Mouse (Mus musculus): ENCODE measurements around the gene Iqcf3. TPM values are rescaled to one million over a fixed set of nuclear protein-coding genes. Genes with fewer than 3 reads are reported as not detected.
"Not testable (repeated sequence)": the region's sequence is repeated elsewhere in the genome, so short reads cannot be mapped to it uniquely, and the experiment has no call there.

The Iqcf3 gene
- not detected in 2 replicates for polyA plus RNA-seq (2016; fragmentation: Nextera tagmentation; extraction: Ambion mirVana)

DNA sequence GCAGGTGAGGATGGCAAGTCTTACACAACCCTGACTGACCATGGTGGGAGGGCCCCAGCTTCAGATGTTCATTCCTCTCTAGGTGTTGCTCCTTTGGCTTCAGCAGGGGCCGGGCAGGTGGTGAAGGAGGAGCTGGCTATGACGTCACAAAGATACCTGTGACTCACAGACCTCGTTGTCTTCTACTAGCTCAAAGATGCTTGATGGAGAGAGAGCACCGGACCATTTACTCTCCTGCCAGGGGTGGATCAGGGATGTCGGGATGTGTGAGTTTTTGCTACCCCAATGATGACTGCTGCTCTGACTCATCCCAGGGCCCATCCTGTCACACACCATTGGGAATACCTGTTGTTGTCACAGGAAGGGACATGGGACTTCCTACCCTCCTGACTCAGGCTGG lies at the start of gene Iqcf3:
Gene Iqcf3 (minus strand): TSS at position 101 of the 400 bp plus-strand sequence.
- Histone ChIP-seq H3K36me3 (no peaks in the 10 kb centered on the region), H3K27ac (no peak within 1 kb of the TSS), H3K4me3 (no peak within 1 kb of the TSS), H3K27me3 (no peaks in the 10 kb centered on the region), H3K9ac (no peak within 1 kb of the TSS), H3K9me3 (no peaks in the 10 kb centered on the region), H3K4me1 (no peaks in the 10 kb centered on the region), H3K4me2 (replicated peaks) (no peak within 1 kb of the TSS)
- WGBS: 86% methylated on average over 5 of the region's 5 CpGs
- no peak for ATAC-seq (ENCODE audit: insufficient number of reproducible peaks, insufficient read depth, low FRiP score, low TSS enrichment)

DNA sequence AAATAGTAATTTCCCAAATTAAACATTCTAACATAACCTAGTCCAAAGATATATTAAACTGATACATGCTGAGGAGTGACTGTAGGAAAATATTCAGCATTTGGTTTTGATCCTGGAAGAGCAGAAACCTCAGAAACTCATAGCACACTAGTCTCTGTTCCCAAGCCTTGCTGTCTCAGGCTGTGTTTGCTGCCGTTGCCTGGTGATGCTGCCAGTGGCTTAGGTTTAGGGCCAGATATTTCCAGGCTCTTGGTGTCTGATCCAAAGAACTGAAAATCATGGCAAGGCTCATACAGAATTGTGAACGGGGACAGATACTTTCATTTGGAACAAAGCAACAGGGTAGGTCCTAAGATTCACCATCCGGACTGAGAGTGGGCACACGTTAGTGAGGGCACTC lies 49.3 kb upstream of the Iqcf3 start:
- Histone ChIP-seq H3K36me3 (no peaks in the 10 kb centered on the region), H3K9me3 (no peaks in the 10 kb centered on the region), H3K4me3 (no peak overlapping the region), H3K9ac (no peak overlapping the region), H3K4me2 (replicated peaks) (no peak overlapping the region), H3K27me3 (0 out of 2 replicates have a peak, but pooled peaks cover 3% of the 10 kb centered on the region), H3K4me1 (no peaks in the 10 kb centered on the region), H3K27ac (no peak overlapping the region)
- 83% methylated on average over 4 of the region's 4 CpGs for WGBS
- no peak for ATAC-seq (ENCODE audit: insufficient number of reproducible peaks, insufficient read depth, low FRiP score, low TSS enrichment)

DNA sequence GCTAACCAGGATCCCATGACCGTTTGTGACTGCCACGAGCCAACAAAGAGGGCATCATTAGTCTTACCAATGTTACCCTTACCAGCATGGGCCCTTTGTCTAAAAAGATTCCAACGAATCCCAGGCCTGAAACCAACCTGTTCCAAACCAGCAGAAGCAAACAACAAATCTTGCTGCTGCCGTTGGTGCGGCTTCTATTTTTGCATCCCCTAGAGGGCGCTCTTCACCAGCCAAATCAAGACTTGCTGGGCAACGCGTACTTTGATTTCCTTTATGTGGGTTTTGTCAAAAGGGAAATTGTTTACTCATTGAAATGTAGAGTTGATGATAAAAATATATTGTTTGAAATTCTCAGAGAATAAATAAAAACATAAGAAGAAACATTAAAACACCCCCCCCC lies 39.1 kb upstream of the Iqcf3 start:
- ATAC-seq (ENCODE audit: insufficient number of reproducible peaks, insufficient read depth, low FRiP score, low TSS enrichment): no peak
- Histone ChIP-seq H3K9me3 (no peaks in the 10 kb centered on the region), H3K4me1 (0 out of 2 replicates have a peak, but pooled peaks cover 3% of the 10 kb centered on the region), H3K4me3 (no peak overlapping the region), H3K9ac (no peak overlapping the region), H3K27ac (no peak overlapping the region), H3K27me3 (0 out of 2 replicates have a peak, but pooled peaks cover 4% of the 10 kb centered on the region), H3K36me3 (no peaks in the 10 kb centered on the region), H3K4me2 (replicated peaks) (no peak overlapping the region)
- 30% methylated on average over 8 of the region's 8 CpGs for WGBS

DNA sequence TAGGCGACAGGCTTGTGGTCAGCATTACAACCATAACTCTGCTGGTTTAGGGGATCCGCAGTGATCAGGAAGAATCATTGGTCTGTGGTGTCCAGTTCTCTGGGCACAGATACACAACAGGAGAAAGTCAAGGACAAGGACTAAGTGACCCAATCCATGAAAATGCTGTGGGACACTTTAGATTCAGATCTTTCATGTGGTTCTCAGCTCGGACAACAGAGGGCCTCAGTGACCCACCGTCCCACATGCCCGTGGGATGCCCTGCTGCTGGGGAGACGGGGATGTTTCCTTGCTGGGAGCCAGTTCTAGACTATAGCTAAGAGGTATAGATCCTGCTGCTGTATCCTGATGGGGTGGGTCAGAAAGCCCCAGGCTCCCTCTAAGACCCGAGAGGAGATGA lies 37.0 kb upstream of the Iqcf3 start:
- 44% methylated on average over 7 of the region's 7 CpGs for WGBS
- Histone ChIP-seq H3K27me3 (0 out of 2 replicates have a peak, but pooled peaks cover 4% of the 10 kb centered on the region), H3K36me3 (no peaks in the 10 kb centered on the region), H3K9me3 (no peaks in the 10 kb centered on the region), H3K4me1 (0 out of 2 replicates have a peak, but pooled peaks cover 4% of the 10 kb centered on the region), H3K4me3 (no peak overlapping the region), H3K4me2 (replicated peaks) (no peak overlapping the region), H3K27ac (no peak overlapping the region), H3K9ac (no peak overlapping the region)
- no peak for ATAC-seq (ENCODE audit: insufficient number of reproducible peaks, insufficient read depth, low FRiP score, low TSS enrichment)

DNA sequence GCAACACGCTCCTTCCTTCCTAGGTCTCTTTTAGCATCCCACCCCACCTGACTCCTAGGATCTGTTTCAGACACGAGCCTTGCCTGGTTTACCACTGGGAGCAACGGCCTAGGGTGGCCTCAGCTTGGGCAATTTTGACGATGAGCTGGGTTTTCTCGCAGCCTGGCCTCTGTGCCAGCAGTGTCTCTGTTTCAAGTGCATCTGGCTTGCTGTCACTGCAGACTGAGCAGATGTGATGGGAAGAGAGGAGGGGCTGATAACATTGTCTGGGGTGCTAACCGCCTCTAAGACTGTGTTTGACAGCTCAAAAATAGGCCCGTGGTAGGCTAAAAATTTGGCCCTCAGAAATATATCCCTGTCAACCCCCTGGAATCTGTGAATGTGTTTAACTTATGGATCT lies 34.4 kb upstream of the Iqcf3 start:
- ATAC-seq (ENCODE audit: insufficient number of reproducible peaks, insufficient read depth, low FRiP score, low TSS enrichment): no peak
- no peak overlapping the region for H3K4me3 ChIP-seq

DNA sequence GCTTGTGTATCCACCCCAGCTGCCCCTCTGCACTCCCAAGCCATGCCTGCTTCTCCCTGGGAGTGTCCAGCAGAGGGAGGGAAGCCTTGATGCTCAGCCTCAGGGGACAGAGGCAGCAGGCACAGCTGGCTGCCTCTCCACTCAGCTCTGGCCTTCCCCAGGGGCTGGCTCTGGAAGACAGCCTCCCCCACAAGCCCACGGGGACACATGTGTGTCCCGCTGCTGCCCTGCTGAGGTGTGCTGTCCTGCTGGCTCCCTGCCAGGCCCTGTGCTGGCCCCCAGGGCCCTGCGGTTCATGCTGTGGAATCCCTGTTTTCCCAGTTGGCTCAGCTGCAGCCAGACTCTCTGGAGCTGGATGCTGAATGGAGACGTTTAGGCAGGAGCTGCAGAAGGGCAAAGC lies 34.0 kb upstream of the Iqcf3 start:
- ATAC-seq (ENCODE audit: insufficient number of reproducible peaks, insufficient read depth, low FRiP score, low TSS enrichment): peak; percentile 28; the same call in 1 of the 2 replicates
- not testable (repeated sequence) for H3K27me3 ChIP-seq; H3K4me2 ChIP-seq (replicated peaks); H3K27ac ChIP-seq; H3K9me3 ChIP-seq; H3K9ac ChIP-seq; H3K4me3 ChIP-seq; H3K4me1 ChIP-seq; H3K36me3 ChIP-seq
- 22% methylated on average over 4 of the region's 4 CpGs for WGBS

More for the DNA sequence above, 34.4 kb upstream of the Iqcf3 start:
- 64% methylated on average over 7 of the region's 7 CpGs for WGBS
- Histone ChIP-seq H3K27ac (no peak overlapping the region), H3K27me3 (0 out of 2 replicates have a peak, but pooled peaks cover 4% of the 10 kb centered on the region), H3K9ac (no peak overlapping the region), H3K4me1 (0 out of 2 replicates have a peak, but pooled peaks cover 4% of the 10 kb centered on the region), H3K9me3 (no peaks in the 10 kb centered on the region), H3K36me3 (no peaks in the 10 kb centered on the region), H3K4me2 (replicated peaks) (no peak overlapping the region)

DNA sequence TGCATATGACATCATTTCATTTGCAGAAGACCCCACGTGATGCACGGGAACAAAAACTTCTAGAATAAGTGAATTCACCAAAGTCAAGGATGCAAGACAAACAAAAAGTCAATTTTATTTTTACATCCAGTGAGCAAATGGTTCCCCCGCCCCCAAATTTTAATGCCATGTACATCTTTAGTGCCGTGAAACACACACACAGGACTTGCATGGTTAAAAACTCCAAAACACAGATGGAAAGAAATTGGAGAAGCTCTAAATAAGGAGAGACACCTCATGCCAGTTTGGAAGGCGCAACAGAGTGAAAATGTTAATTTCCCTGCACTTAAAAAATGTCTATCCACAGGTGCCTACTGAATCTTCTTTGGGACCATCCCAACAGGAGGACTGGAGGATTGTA lies 30.7 kb upstream of the Iqcf3 start:
- Histone ChIP-seq H3K9ac (no peak overlapping the region), H3K36me3 (no peaks in the 10 kb centered on the region), H3K4me1 (0 out of 2 replicates have a peak, but pooled peaks cover 4% of the 10 kb centered on the region), H3K27ac (no peak overlapping the region), H3K9me3 (no peaks in the 10 kb centered on the region), H3K4me2 (replicated peaks) (no peak overlapping the region), H3K4me3 (no peak overlapping the region), H3K27me3 (no peaks in the 10 kb centered on the region)
- no peak for ATAC-seq (ENCODE audit: insufficient number of reproducible peaks, insufficient read depth, low FRiP score, low TSS enrichment)
- 89% methylated on average over 5 of the region's 5 CpGs for WGBS

DNA sequence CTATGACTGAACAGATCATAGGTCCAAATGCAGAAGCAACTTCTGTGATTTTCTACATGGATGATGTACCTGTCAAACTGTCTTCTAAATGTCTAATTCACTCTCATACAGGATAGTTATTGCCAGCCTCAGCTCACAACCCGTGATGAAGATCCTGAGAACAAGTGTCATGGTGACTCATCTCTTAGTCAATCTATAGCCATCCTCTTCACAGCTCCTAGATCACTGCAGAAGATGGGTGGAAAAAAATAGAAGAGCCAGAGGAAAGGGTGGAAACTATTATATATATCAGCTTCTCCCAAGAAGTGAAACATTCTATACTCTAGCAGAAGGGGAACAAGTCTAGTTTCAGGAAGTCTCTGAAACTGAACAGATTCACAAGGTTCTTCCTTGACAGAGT lies 21.1 kb upstream of the Iqcf3 start:
- Histone ChIP-seq H3K4me1 (no peaks in the 10 kb centered on the region), H3K36me3 (no peaks in the 10 kb centered on the region), H3K4me2 (replicated peaks) (no peak overlapping the region), H3K27me3 (no peaks in the 10 kb centered on the region), H3K27ac (no peak overlapping the region), H3K4me3 (no peak overlapping the region), H3K9ac (no peak overlapping the region), H3K9me3 (no peaks in the 10 kb centered on the region)
- ATAC-seq (ENCODE audit: insufficient number of reproducible peaks, insufficient read depth, low FRiP score, low TSS enrichment): no peak
- 63% methylated on average over 1 of the region's 1 CpGs for WGBS

DNA sequence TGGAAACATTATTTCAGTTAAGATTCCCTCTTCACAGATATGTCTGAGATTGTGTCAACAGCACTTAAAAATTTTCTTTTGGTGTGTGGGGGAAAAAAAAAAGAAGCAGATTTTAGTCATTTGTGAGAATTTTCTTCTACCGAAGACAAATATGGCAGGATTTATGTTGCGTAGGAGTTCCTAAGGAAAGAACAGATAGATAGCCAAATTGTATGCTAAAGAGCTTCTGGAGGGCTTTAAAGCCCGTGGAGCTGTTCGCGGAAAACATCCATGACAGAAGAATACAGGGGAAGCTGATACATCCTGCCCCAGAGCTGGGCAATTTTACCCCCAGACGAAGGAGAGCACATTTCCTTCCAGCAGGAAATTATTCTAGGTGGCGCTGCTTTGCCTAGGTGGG lies 18.6 kb upstream of the Iqcf3 start:
- no peaks in the 10 kb centered on the region for H3K9me3 ChIP-seq
- H3K4me2 ChIP-seq (replicated peaks): no peak overlapping the region
- no peaks in the 10 kb centered on the region for H3K27me3 ChIP-seq
- no peaks in the 10 kb centered on the region for H3K4me1 ChIP-seq
- H3K36me3 ChIP-seq: no peaks in the 10 kb centered on the region
- H3K9ac ChIP-seq: no peak overlapping the region
- no peak overlapping the region for H3K27ac ChIP-seq
- H3K4me3 ChIP-seq: no peak overlapping the region
- no peak for ATAC-seq (ENCODE audit: insufficient number of reproducible peaks, insufficient read depth, low FRiP score, low TSS enrichment)
- WGBS: 77% methylated on average over 7 of the region's 7 CpGs

DNA sequence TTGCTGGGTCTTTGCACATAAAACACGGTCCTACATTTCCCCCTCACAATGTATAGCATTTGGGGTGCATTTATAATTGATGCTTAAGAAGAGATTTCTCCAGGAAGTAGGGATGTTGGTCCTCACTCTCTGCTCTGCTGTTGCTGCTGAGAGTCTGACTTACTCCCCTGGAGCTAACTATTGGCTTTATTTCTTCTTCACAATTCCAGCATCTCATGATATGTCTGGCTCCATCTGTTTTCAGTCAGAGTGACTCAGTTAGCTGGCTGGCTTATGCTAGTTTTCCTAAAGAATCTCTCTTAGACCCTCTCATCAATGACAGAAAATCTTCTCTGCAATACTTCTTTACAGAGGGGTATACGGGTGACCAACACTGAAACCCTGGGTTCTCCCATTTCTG lies 14.7 kb upstream of the Iqcf3 start:
- Histone ChIP-seq H3K4me2 (replicated peaks) (no peak overlapping the region), H3K9ac (no peak overlapping the region), H3K27me3 (no peaks in the 10 kb centered on the region), H3K36me3 (no peaks in the 10 kb centered on the region), H3K27ac (no peak overlapping the region), H3K4me3 (no peak overlapping the region), H3K4me1 (no peaks in the 10 kb centered on the region), H3K9me3 (no peaks in the 10 kb centered on the region)
- WGBS: 84% methylated on average over 2 of the region's 2 CpGs
- ATAC-seq (ENCODE audit: insufficient number of reproducible peaks, insufficient read depth, low FRiP score, low TSS enrichment): no peak

DNA sequence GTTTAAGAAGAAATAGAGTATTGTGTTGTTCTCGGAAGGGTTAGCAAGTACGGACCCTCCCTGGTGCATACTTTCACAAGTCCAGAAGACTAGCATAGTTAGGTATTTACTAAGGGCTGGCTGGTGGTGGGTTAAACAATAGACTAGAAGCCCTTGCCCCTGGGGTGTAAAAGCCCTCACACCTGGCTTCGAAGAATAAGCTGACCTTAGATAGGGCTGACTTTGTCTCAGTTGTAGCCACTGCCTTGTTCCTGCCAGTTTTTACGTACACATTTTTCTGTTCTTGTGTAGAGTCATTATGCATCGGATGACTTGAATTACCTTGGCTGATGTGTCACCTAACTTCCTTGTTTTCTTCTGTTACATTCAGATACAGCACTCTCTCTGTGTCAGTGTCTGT lies 11.9 kb upstream of the Iqcf3 start:
- Histone ChIP-seq H3K27me3 (no peaks in the 10 kb centered on the region), H3K4me2 (replicated peaks) (no peak overlapping the region), H3K9ac (no peak overlapping the region), H3K9me3 (no peaks in the 10 kb centered on the region), H3K4me3 (no peak overlapping the region), H3K27ac (no peak overlapping the region), H3K36me3 (no peaks in the 10 kb centered on the region), H3K4me1 (no peaks in the 10 kb centered on the region)
- ATAC-seq (ENCODE audit: insufficient number of reproducible peaks, insufficient read depth, low FRiP score, low TSS enrichment): no peak
- 87% methylated on average over 5 of the region's 5 CpGs for WGBS

DNA sequence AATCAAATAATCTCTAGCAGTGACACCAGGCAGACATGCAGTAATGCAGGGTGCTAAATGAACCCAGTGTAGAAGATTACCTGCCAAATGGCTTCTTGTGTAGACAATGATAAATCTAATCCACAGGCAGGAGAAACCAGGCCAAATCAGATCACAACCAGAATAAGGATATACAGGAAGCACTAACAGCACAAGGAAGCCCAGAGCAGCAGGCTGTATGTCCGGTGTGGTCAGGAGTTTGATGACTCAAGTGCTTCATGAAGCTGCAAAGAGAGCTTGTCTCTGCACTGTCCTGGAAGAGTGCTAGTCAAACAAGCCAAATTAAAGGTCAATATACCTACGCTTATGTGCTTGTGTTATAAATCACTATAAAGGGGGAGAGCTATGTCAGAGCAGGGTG lies 10.8 kb upstream of the Iqcf3 start:
- ATAC-seq (ENCODE audit: insufficient number of reproducible peaks, insufficient read depth, low FRiP score, low TSS enrichment): no peak
- no peak overlapping the region for H3K9ac ChIP-seq
- no peaks in the 10 kb centered on the region for H3K36me3 ChIP-seq
- no peak overlapping the region for H3K4me2 ChIP-seq (replicated peaks)
- no peaks in the 10 kb centered on the region for H3K4me1 ChIP-seq
- no peak overlapping the region for H3K4me3 ChIP-seq
- 84% methylated on average over 2 of the region's 2 CpGs for WGBS
- no peak overlapping the region for H3K27ac ChIP-seq
- no peaks in the 10 kb centered on the region for H3K9me3 ChIP-seq
- H3K27me3 ChIP-seq: no peaks in the 10 kb centered on the region

DNA sequence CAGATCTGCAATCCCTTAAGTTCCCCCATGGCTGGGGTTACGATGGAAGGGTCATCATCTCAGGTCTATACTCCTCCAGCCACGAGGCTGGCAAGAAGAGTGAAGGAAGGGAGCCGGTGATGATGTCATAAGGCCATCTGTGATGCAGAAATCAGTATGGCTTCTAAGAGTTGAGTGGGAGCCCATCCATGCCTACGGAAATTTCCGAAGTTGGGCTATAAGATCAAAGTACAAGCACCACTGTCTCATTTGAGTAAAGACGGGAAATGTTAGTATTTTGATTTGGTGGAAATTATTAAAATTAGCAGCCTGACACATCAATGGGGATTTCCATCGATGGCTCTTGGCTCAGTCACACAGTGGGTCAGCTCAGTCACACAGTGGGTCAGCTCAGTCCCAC lies 9.5 kb upstream of the Iqcf3 start, which contains the start of gene Iqcf4:
Gene Iqcf4 (minus strand): TSS at position 101 of the 400 bp plus-strand sequence.
- no peak within 1 kb of the TSS for H3K4me3 ChIP-seq
- no peak within 1 kb of the TSS for H3K27ac ChIP-seq
- H3K4me1 ChIP-seq: no peaks in the 10 kb centered on the region
- no peak within 1 kb of the TSS for H3K4me2 ChIP-seq (replicated peaks)
- H3K27me3 ChIP-seq: no peaks in the 10 kb centered on the region
- no peak within 1 kb of the TSS for H3K9ac ChIP-seq
- no peaks in the 10 kb centered on the region for H3K9me3 ChIP-seq
- no peak for ATAC-seq (ENCODE audit: insufficient number of reproducible peaks, insufficient read depth, low FRiP score, low TSS enrichment)
- H3K36me3 ChIP-seq: no peaks in the 10 kb centered on the region
- WGBS: 84% methylated on average over 7 of the region's 7 CpGs
